Mouse (Mus musculus) lung, embryonic 14.5 days (tissue): ENCODE data around the gene Ggact. TPM values are rescaled to one million over a fixed set of nuclear protein-coding genes. Genes with fewer than 3 reads are reported as not detected.

Experiments
- ATAC-seq: fragments of 200-750 bp; cut with Nextera tagmentation; 2 replicates; pipeline ENCODE4 v1.8.0; 2017; ENCODE audit warnings: mild to moderate bottlenecking, moderate TSS enrichment, moderate library complexity; ENCODE audit not compliant: insufficient read depth
- DNase-seq: peaks from one replicate; pipeline ENCODE4 v3.0.0-alpha.2; 2015
- H3K27ac ChIP-seq: fragments of 300-500 bp; sonication (generic); 2 replicates; pipeline ENCODE4 v1.5.1; 2014; ENCODE audit warnings: low read depth, mild to moderate bottlenecking, moderate library complexity
- H3K27me3 ChIP-seq: fragments of 300-500 bp; sonication (generic); 2 replicates; pipeline ENCODE4 v1.6.1; 2014; ENCODE audit warnings: low read length, control low read depth; ENCODE audit not compliant: insufficient read depth
- H3K36me3 ChIP-seq: fragments of 300-500 bp; sonication (generic); 2 replicates; pipeline ENCODE4 v1.6.1; 2014; ENCODE audit warnings: control low read depth; ENCODE audit not compliant: insufficient read depth
- H3K4me1 ChIP-seq: fragments of 300-500 bp; sonication (generic); 2 replicates; pipeline ENCODE4 v1.6.1; 2014; ENCODE audit warnings: antibody characterized with exemption, control low read depth; ENCODE audit not compliant: insufficient read depth
- H3K4me2 ChIP-seq: fragments of 300-500 bp; sonication (generic); 2 replicates; pipeline ENCODE4 v1.6.1; 2014; ENCODE audit warnings: mild to moderate bottlenecking
- H3K4me3 ChIP-seq: fragments of 300-500 bp; sonication (generic); 2 replicates; pipeline ENCODE4 v1.5.1; 2014; ENCODE audit warnings: low read depth, low read length
- H3K9ac ChIP-seq: fragments of 300-500 bp; sonication (generic); 2 replicates; pipeline ENCODE4 v1.6.1; 2014
- H3K9me3 ChIP-seq: fragments of 300-500 bp; sonication (generic); 2 replicates; pipeline ENCODE4 v1.6.1; 2016; ENCODE audit warnings: low read depth, low read length, control low read depth
- CTCF ChIP-seq: IDR thresholded peaks from 2 replicates; pipeline ENCODE4 v1.5.1; 2016; ENCODE audit warnings: antibody characterized with exemption, low read depth
- WGBS: fragments of 180-500 bp; shearing (Covaris S2); extraction: QIAGEN DNeasy Blood & Tissue Kit; methylation state at CpG from one replicate; pipeline ENCODE4 v1.1.7; 2014; 5-methylcytosine and 5-hydroxymethylcytosine counted together
- polyA plus RNA-seq: library from polyadenylated mRNA; unstranded; fragments of >200 nt; fragmentation: Nextera tagmentation; extraction: Ambion mirVana; gene quantifications from 2 replicates; pipeline ENCODE4 v1.2.1, GENCODE M21; 2014

Ggact gene
- polyA plus RNA-seq, 1 experiment from 2014 or later, result 15.5 TPM

- no peak for DNase-seq
- no peak overlapping the region for H3K27ac ChIP-seq
- no peaks in the 10 kb centered on the region for H3K9me3 ChIP-seq
- peaks cover 9% of the 10 kb centered on the region for H3K4me1 ChIP-seq
- no peak overlapping the region for H3K4me2 ChIP-seq
- H3K9ac ChIP-seq, result no peak overlapping the region
- H3K36me3 ChIP-seq, result no peaks in the 10 kb centered on the region
- ATAC-seq, result no peak
- H3K4me3 ChIP-seq, result no peak overlapping the region
- peak; percentile 28; the same call in 1 of the 2 replicates for TF ChIP-seq CTCF
- 65% methylated on average over 3 of the region's 3 CpGs for WGBS
- H3K27me3 ChIP-seq, result no peaks in the 10 kb centered on the region
Measured at GRCm38 (mm10) chr14:122901177-122901576, 12.4 kb downstream of the Ggact start.

DNA sequence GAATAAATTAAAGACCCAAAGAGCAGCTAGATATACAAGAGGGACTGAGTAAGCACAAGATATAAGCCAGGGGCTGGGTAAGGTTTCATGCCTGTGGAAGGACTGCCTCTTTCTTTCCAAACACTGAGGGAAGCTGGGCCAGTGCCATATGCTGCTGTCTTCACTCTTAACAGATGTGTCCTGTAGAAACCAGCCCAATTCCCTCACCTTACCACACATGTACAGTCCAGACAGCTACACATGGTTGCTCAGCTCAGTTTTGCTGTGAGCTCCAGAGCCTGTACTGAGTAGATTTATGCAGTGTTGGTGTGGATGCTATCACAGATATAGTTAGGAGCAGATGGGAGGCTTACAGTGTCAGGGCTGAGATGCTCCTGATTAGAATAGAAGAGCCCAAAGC, 12.9 kb downstream of the Ggact start:
- TF ChIP-seq CTCF, result no peak
- no peak overlapping the region for H3K27ac ChIP-seq
- no peaks in the 10 kb centered on the region for H3K36me3 ChIP-seq
- no peaks in the 10 kb centered on the region for H3K27me3 ChIP-seq
- no peak overlapping the region for H3K9ac ChIP-seq
- H3K4me3 ChIP-seq, result no peak overlapping the region
- ATAC-seq (peak; percentile 36; the same call in 1 of the 2 replicates), DNase-seq (no peak)
- H3K4me1 ChIP-seq, result peaks cover 9% of the 10 kb centered on the region
- no peaks in the 10 kb centered on the region for H3K9me3 ChIP-seq
- H3K4me2 ChIP-seq, result no peak overlapping the region

GRCm38 (mm10) chr14:122898550-122898949, 15.0 kb downstream of the Ggact start:
- no peaks in the 10 kb centered on the region for H3K36me3 ChIP-seq
- TF ChIP-seq CTCF, result no peak; the same call in 1 of the 2 replicates
- ATAC-seq (no peak), DNase-seq (no peak)
- no peaks in the 10 kb centered on the region for H3K9me3 ChIP-seq
- H3K4me1 ChIP-seq, result peaks cover 3% of the 10 kb centered on the region
- no peak overlapping the region for H3K4me2 ChIP-seq
- H3K4me3 ChIP-seq, result no peak overlapping the region
- no peaks in the 10 kb centered on the region for H3K27me3 ChIP-seq
- H3K27ac ChIP-seq, result no peak overlapping the region
- no peak overlapping the region for H3K9ac ChIP-seq

DNA sequence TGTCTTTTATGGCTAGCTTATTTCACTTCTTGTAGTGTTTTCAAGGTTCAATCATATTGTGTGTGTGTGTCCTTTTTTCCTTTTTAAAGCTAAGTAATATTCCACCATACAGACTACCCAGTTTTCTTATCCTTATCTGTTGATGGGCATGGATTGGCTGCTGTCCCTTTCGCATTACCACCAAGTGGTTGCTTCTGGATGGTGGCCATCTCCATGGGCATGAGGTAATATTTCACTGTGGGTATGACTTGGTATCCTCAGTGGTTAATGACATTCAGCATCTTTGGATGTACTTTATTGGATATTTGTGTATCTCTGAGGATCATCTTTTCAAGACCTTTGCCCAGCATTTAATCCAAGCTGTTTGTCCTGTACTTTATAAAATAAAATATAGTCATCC, 17.5 kb downstream of the Ggact start:
- Histone ChIP-seq H3K4me3 (no peak overlapping the region), H3K27me3 (no peaks in the 10 kb centered on the region), H3K4me2 (no peak overlapping the region), H3K36me3 (no peaks in the 10 kb centered on the region), H3K9ac (no peak overlapping the region), H3K9me3 (no peaks in the 10 kb centered on the region), H3K27ac (no peak overlapping the region), H3K4me1 (no peaks in the 10 kb centered on the region)
- DNase-seq, result no peak
- WGBS, result 93% methylated on average over 1 of the region's 1 CpGs
- no peak for ATAC-seq
- TF ChIP-seq CTCF, result no peak

- Histone ChIP-seq H3K4me2 (no peak overlapping the region), H3K4me1 (no peaks in the 10 kb centered on the region), H3K27ac (no peak overlapping the region), H3K27me3 (no peaks in the 10 kb centered on the region), H3K36me3 (no peaks in the 10 kb centered on the region), H3K9ac (no peak overlapping the region), H3K9me3 (no peaks in the 10 kb centered on the region), H3K4me3 (no peak overlapping the region)
- no peak for TF ChIP-seq CTCF
- DNase-seq (no peak), ATAC-seq (no peak)
- WGBS, result 83% methylated on average over 12 of the region's 12 CpGs
Measured at GRCm38 (mm10) chr14:122891470-122891968, 22.0 kb downstream of the Ggact start.

DNA sequence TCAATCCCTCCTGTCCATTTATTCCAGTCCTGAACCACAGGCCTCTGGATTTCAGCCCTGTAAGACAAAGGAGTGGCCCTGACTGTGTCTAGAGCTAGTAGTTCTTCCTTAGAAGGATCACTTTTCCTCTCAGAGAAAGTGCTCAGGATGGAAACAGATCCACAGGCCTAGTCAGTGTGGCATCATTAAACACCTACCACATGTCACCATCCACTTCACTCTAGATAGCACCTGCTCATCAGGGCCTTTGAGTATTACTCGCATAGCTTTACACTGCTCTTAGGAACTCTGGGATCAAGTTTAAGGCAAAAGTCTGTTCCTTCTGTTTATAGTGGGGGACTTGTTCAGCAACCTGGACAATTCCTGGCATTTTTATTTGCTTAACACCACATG, 25.1 kb downstream of the Ggact start:
- Histone ChIP-seq H3K4me2 (no peak overlapping the region), H3K4me1 (no peaks in the 10 kb centered on the region), H3K27ac (no peak overlapping the region), H3K27me3 (no peaks in the 10 kb centered on the region), H3K9ac (no peak overlapping the region), H3K9me3 (no peaks in the 10 kb centered on the region), H3K36me3 (no peaks in the 10 kb centered on the region), H3K4me3 (no peak overlapping the region)
- ATAC-seq (no peak), DNase-seq (no peak)
- 88% methylated on average over 1 of the region's 1 CpGs for WGBS
- TF ChIP-seq CTCF, result no peak

DNA sequence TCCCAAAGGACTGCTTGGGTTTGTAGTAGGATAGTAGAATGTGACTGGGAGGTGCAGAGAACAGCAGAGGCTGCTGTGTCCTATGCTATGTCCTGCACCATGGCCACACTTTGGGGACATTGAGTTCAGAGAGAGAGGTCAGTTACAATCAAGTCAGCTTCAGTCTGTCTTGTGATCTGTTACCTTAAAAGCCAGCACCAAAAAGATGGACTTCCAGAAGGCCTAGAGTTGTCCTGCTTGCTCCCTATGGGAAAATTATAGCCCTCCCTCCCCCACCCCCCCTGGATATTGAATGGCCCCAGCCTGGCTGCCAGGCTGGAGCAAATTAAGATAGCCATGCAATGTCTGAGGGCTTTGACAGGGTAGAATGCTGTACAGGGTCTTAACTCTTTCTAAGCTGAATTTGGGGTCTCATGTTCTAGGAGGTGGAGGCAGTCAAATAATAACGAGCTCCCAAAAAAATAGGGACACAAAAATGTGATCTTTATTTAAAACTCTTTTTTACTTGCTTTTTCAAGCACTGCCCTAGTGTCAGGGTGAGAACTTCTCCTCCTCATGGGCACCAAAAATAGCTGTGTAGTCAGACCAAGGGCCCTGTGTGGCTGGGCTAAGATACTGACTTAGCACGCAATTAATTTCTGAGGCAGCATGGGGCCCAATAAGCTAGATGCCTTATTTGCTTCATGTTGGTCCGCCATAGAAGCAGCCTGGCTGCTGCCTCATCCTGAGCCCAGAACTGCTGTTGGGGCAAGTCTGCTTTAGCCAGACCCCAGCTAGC, 25.7 kb downstream of the Ggact start:
- Histone ChIP-seq H3K36me3 (no peaks in the 10 kb centered on the region), H3K4me1 (no peaks in the 10 kb centered on the region), H3K9me3 (no peaks in the 10 kb centered on the region), H3K27me3 (no peaks in the 10 kb centered on the region), H3K9ac (no peak overlapping the region), H3K27ac (no peak overlapping the region), H3K4me2 (no peak overlapping the region), H3K4me3 (no peak overlapping the region)
- no peak for ATAC-seq
- TF ChIP-seq CTCF, result no peak
- 86% methylated on average over 3 of the region's 3 CpGs for WGBS
- no peak for DNase-seq

- 90% methylated on average over 1 of the region's 1 CpGs for WGBS
Measured at GRCm38 (mm10) chr14:122887278-122887677, 26.3 kb downstream of the Ggact start.

More at GRCm38 (mm10) chr14:122887278-122887677, 26.3 kb downstream of the Ggact start:
- ATAC-seq (no peak), DNase-seq (no peak)
- Histone ChIP-seq H3K4me3 (no peak overlapping the region), H3K4me1 (no peaks in the 10 kb centered on the region), H3K9me3 (no peaks in the 10 kb centered on the region), H3K4me2 (no peak overlapping the region), H3K27ac (no peak overlapping the region), H3K9ac (no peak overlapping the region), H3K27me3 (no peaks in the 10 kb centered on the region), H3K36me3 (no peaks in the 10 kb centered on the region)
- TF ChIP-seq CTCF, result no peak
